Mouse (Mus musculus): ENCODE results near the gene Stau1. TPM values are rescaled to one million over a fixed set of nuclear protein-coding genes. Genes with fewer than 3 reads are reported as not detected.

Stau1 gene
- polyA plus RNA-seq, 1 experiment: 0.94 TPM

GRCm38 (mm10) chr2:166945456-166945855, 50.6 kb downstream of the Stau1 start:
- peaks cover 100% of the 10 kb centered on the region for H3K36me3 ChIP-seq (ENCODE audit: control insufficient read depth)
- no peaks in the 10 kb centered on the region for H3K4me1 ChIP-seq (ENCODE audit: control insufficient read depth)
- H3K27me3 ChIP-seq (ENCODE audit: control insufficient read depth): no peaks in the 10 kb centered on the region
- TF ChIP-seq GATA1 (IDR thresholded peaks at IDR 0.05; ENCODE audit: low read length): no peak
- TF ChIP-seq TAL1 (IDR thresholded peaks at IDR 0.05; ENCODE audit: low read length): no peak
- H3K9me3 ChIP-seq (ENCODE audit: control insufficient read depth, low read length): no peaks in the 10 kb centered on the region
- no peak overlapping the region for H3K4me3 ChIP-seq (replicated peaks)

- H3K4me3 ChIP-seq (replicated peaks): no peak overlapping the region
- H3K36me3 ChIP-seq (ENCODE audit: control insufficient read depth): peaks cover 98% of the 10 kb centered on the region
- TF ChIP-seq GATA1 (IDR thresholded peaks at IDR 0.05; ENCODE audit: low read length) (no peak), TAL1 (IDR thresholded peaks at IDR 0.05; ENCODE audit: low read length) (no peak)
- H3K9me3 ChIP-seq (ENCODE audit: control insufficient read depth, low read length): no peaks in the 10 kb centered on the region
- H3K4me1 ChIP-seq (ENCODE audit: control insufficient read depth): no peaks in the 10 kb centered on the region
- H3K27me3 ChIP-seq (ENCODE audit: control insufficient read depth): no peaks in the 10 kb centered on the region
Observed at GRCm38 (mm10) chr2:166944346-166944745, 51.8 kb downstream of the Stau1 start.

DNA sequence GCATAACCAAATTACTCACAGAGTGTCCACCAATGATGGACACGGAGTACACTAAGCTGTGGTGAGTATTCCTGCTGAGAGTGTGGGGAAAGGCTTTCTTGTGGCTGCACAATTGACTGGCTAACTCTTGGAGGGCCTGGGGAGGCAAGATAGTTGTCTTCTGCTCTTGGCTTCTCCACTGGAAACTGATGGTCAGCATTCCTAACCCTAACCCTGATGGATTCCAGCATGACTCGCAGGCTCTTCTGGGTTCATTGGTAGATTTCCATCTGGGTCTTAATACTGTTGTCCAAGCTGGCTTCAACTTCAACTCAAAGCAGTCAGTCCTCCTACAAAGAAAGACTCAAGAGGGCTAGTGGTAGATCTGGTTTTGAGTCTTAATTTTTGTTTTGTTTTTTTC, 53.0 kb downstream of the Stau1 start:
- Histone ChIP-seq H3K4me3 (replicated peaks) (no peak overlapping the region), H3K36me3 (ENCODE audit: control insufficient read depth) (peaks cover 98% of the 10 kb centered on the region), H3K9me3 (ENCODE audit: control insufficient read depth, low read length) (no peaks in the 10 kb centered on the region), H3K27me3 (ENCODE audit: control insufficient read depth) (no peaks in the 10 kb centered on the region), H3K4me1 (ENCODE audit: control insufficient read depth) (no peaks in the 10 kb centered on the region)
- TF ChIP-seq TAL1 (IDR thresholded peaks at IDR 0.05; ENCODE audit: low read length): no peak
- TF ChIP-seq GATA1 (IDR thresholded peaks at IDR 0.05; ENCODE audit: low read length): no peak

GRCm38 (mm10) chr2:166936166-166936565, 59.9 kb downstream of the Stau1 start:
- Histone ChIP-seq H3K9me3 (ENCODE audit: control insufficient read depth, low read length) (no peaks in the 10 kb centered on the region), H3K4me3 (replicated peaks) (no peak overlapping the region), H3K27me3 (ENCODE audit: control insufficient read depth) (no peaks in the 10 kb centered on the region), H3K36me3 (ENCODE audit: control insufficient read depth) (peaks cover 96% of the 10 kb centered on the region), H3K4me1 (ENCODE audit: control insufficient read depth) (no peaks in the 10 kb centered on the region)
- TF ChIP-seq GATA1 (IDR thresholded peaks at IDR 0.05; ENCODE audit: low read length): no peak

DNA sequence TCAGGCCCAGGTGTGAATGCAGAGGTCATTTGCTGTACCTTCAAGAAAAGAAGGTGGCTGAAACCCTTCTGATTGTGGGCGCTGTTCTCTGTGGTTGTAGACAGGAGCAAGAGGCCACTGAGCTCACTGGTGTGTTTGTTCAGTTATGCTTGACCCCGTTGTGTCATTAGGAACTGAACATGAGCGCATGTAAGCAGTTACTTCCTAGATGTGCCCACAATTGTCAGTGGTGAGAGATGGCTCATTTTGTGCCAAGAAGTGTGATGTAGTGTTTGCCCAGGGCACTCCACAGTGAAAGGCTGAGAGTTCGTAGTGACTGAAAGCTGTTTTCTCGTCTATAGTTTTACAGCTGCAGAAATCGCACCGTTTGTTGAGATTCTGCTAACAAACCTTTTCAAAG, 60.5 kb downstream of the Stau1 start:
- Histone ChIP-seq H3K4me3 (replicated peaks) (no peak overlapping the region), H3K27me3 (ENCODE audit: control insufficient read depth) (no peaks in the 10 kb centered on the region), H3K36me3 (ENCODE audit: control insufficient read depth) (peaks cover 96% of the 10 kb centered on the region), H3K9me3 (ENCODE audit: control insufficient read depth, low read length) (no peaks in the 10 kb centered on the region), H3K4me1 (ENCODE audit: control insufficient read depth) (no peaks in the 10 kb centered on the region)
- TF ChIP-seq TAL1 (IDR thresholded peaks at IDR 0.05; ENCODE audit: low read length) (no peak), GATA1 (IDR thresholded peaks at IDR 0.05; ENCODE audit: low read length) (no peak)

DNA sequence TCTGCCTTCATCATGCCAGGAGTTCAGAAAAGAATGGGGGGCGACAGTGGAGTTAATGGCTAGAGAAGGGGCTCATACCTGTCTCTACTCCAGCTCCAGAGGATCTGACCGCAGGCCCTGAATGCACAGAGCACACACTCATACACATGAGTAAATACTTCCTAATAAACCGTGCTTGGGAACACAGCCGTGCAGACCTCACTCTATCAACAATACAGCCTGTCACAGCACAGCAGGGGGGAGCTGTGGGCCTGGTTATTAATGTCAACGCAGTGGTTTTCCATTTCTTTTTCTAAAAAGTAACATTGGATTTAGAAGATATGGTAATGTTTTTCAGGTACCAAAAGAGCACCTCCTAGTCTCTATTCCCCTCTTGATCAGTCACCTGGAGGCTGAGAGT, 61.7 kb downstream of the Stau1 start:
- H3K4me3 ChIP-seq (replicated peaks): no peak overlapping the region
- H3K27me3 ChIP-seq (ENCODE audit: control insufficient read depth): no peaks in the 10 kb centered on the region
- no peaks in the 10 kb centered on the region for H3K9me3 ChIP-seq (ENCODE audit: control insufficient read depth, low read length)
- H3K36me3 ChIP-seq (ENCODE audit: control insufficient read depth): peaks cover 97% of the 10 kb centered on the region
- H3K4me1 ChIP-seq (ENCODE audit: control insufficient read depth): no peaks in the 10 kb centered on the region
- TF ChIP-seq TAL1 (IDR thresholded peaks at IDR 0.05; ENCODE audit: low read length) (no peak), GATA1 (IDR thresholded peaks at IDR 0.05; ENCODE audit: low read length) (no peak)

DNA sequence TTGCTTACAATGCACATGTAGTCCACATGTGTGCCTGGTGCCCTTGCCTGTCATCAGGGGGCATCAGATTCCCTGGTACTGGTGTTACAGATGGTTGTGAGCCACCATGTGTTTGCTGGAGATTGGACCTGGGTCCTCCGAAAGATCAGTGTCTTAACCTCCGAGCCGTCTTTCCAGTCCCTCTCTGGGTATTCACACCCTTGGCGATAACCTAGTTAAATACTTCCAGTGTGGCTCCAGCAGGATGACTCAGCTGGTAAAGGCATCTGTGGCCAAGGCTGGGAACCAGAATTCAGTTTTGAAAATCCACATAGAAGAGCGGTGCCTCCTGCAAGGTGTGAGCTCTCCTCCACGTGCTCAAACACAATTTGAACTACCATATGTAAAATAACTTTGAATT, 62.2 kb downstream of the Stau1 start:
- Histone ChIP-seq H3K27me3 (ENCODE audit: control insufficient read depth) (no peaks in the 10 kb centered on the region), H3K9me3 (ENCODE audit: control insufficient read depth, low read length) (no peaks in the 10 kb centered on the region), H3K36me3 (ENCODE audit: control insufficient read depth) (peaks cover 97% of the 10 kb centered on the region), H3K4me1 (ENCODE audit: control insufficient read depth) (no peaks in the 10 kb centered on the region), H3K4me3 (replicated peaks) (no peak overlapping the region)
- TF ChIP-seq TAL1 (IDR thresholded peaks at IDR 0.05; ENCODE audit: low read length): no peak
- TF ChIP-seq GATA1 (IDR thresholded peaks at IDR 0.05; ENCODE audit: low read length): no peak

- no peaks in the 10 kb centered on the region for H3K9me3 ChIP-seq (ENCODE audit: control insufficient read depth, low read length)
Observed at GRCm38 (mm10) chr2:166923971-166924370, 72.1 kb downstream of the Stau1 start.

DNA sequence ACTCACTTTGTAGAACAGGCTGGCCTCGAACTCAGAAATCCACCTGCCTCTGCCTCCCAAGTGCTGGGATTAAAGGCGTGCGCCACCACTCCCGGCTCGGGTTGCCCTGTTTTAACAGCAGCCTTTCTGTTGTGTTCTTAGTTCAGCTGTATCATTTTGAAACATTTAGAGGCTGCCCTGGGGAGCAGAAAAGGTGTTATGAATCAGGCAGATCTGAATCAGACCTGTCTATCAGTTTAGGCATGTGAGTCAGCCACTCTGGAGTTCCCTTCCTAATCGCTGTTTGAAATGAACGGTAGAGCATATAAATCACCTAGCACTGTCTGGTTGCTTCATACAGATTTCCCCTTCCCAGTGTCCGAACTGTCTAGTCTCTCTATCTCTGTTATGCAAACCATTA, 85.6 kb downstream of the Stau1 start:
- no peak overlapping the region for H3K4me3 ChIP-seq (replicated peaks)
- peaks cover 33% of the 10 kb centered on the region for H3K4me1 ChIP-seq (ENCODE audit: control insufficient read depth)
- H3K36me3 ChIP-seq (ENCODE audit: control insufficient read depth): peaks cover 55% of the 10 kb centered on the region
- no peaks in the 10 kb centered on the region for H3K9me3 ChIP-seq (ENCODE audit: control insufficient read depth, low read length)
- TF ChIP-seq GATA1 (IDR thresholded peaks at IDR 0.05; ENCODE audit: low read length) (no peak), TAL1 (IDR thresholded peaks at IDR 0.05; ENCODE audit: low read length) (no peak)
- H3K27me3 ChIP-seq (ENCODE audit: control insufficient read depth): no peaks in the 10 kb centered on the region

More at GRCm38 (mm10) chr2:166923971-166924370, 72.1 kb downstream of the Stau1 start:
- TF ChIP-seq GATA1 (IDR thresholded peaks at IDR 0.05; ENCODE audit: low read length) (no peak), TAL1 (IDR thresholded peaks at IDR 0.05; ENCODE audit: low read length) (no peak)
- H3K4me3 ChIP-seq (replicated peaks): no peak overlapping the region
- no peaks in the 10 kb centered on the region for H3K27me3 ChIP-seq (ENCODE audit: control insufficient read depth)
- peaks cover 97% of the 10 kb centered on the region for H3K36me3 ChIP-seq (ENCODE audit: control insufficient read depth)
- H3K4me1 ChIP-seq (ENCODE audit: control insufficient read depth): peaks cover 8% of the 10 kb centered on the region

DNA sequence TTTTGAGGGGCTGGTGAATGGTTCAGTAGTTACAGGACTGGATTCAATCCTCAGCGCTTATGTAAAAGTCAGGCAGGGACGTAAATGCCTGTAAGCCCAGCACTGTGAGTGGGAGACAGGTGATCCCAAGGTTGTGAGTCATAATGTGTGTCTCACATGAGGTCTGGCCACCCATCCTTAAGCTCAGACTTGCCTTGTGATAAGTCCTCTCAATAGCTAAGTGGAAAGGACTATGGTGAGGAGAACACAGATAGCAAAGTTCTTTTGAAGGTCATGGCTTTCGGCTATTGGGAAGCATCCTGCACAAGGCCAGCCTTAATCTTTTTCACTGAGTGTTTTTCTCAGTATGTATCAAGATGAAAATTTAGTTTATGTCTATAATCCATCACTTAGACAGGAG, 86.4 kb downstream of the Stau1 start:
- Histone ChIP-seq H3K4me3 (replicated peaks) (no peak overlapping the region), H3K27me3 (ENCODE audit: control insufficient read depth) (no peaks in the 10 kb centered on the region), H3K36me3 (ENCODE audit: control insufficient read depth) (peaks cover 49% of the 10 kb centered on the region), H3K4me1 (ENCODE audit: control insufficient read depth) (peaks cover 41% of the 10 kb centered on the region), H3K9me3 (ENCODE audit: control insufficient read depth, low read length) (no peaks in the 10 kb centered on the region)
- TF ChIP-seq GATA1 (IDR thresholded peaks at IDR 0.05; ENCODE audit: low read length) (no peak), TAL1 (IDR thresholded peaks at IDR 0.05; ENCODE audit: low read length) (no peak)

All from erythroblast, embryonic 14.5 days (primary cell).